Mouse (Mus musculus) CD4-positive, CD25-positive, alpha-beta regulatory T cell, adult 2 months (primary cell): Measurements from ENCODE around the gene Mapk1ip1.

Experiments
- DNase-seq: peaks from one replicate; pipeline ENCODE4 v3.0.0-alpha.2; 2012; ENCODE audit warnings: low read depth, low spot score

The Mapk1ip1 gene

GRCm38 (mm10) chr7:138845544-138846391 is at the start of gene Mapk1ip1, which contains the start of gene Ppp2r2d:
TSS of gene Mapk1ip1 (minus strand) at chr7:138846273.
TSS of gene Ppp2r2d (plus strand) at chr7:138846079.
- DNase-seq = peak; percentile 98

GRCm38 (mm10) chr7:138885365-138886289 is 39.6 kb upstream of the Mapk1ip1 start:
- DNase-seq = no peak

- no peak for DNase-seq
Measured at GRCm38 (mm10) chr7:138883724-138884123, 37.7 kb upstream of the Mapk1ip1 start.

- DNase-seq = no peak
Measured at GRCm38 (mm10) chr7:138875031-138875430, 29.0 kb upstream of the Mapk1ip1 start.

- no peak for DNase-seq
Measured at GRCm38 (mm10) chr7:138872956-138873355, 26.9 kb upstream of the Mapk1ip1 start.

- DNase-seq = no peak
Measured at GRCm38 (mm10) chr7:138868316-138868715, 22.2 kb upstream of the Mapk1ip1 start.

GRCm38 (mm10) chr7:138867286-138867685 is 21.2 kb upstream of the Mapk1ip1 start:
- DNase-seq = no peak

GRCm38 (mm10) chr7:138864776-138865175 is 18.7 kb upstream of the Mapk1ip1 start:
- no peak for DNase-seq

- no peak for DNase-seq
Measured at GRCm38 (mm10) chr7:138863950-138864572, 18.0 kb upstream of the Mapk1ip1 start.

GRCm38 (mm10) chr7:138856670-138857069 is 10.6 kb upstream of the Mapk1ip1 start:
- DNase-seq = no peak

GRCm38 (mm10) chr7:138854201-138854600 is 8.1 kb upstream of the Mapk1ip1 start:
- no peak for DNase-seq

GRCm38 (mm10) chr7:138853417-138854031 is 7.5 kb upstream of the Mapk1ip1 start:
- no peak for DNase-seq

GRCm38 (mm10) chr7:138850083-138850482 is 4.0 kb upstream of the Mapk1ip1 start:
- no peak for DNase-seq

- peak; percentile 21 for DNase-seq
Measured at GRCm38 (mm10) chr7:138848028-138848920, 2.2 kb upstream of the Mapk1ip1 start.

GRCm38 (mm10) chr7:138847316-138848027 is 1.4 kb upstream of the Mapk1ip1 start:
- peak; percentile 22 for DNase-seq

GRCm38 (mm10) chr7:138846502-138846991 is 474 bp upstream of the Mapk1ip1 start:
- DNase-seq = no peak

GRCm38 (mm10) chr7:138845111-138845510 is 962 bp downstream of the Mapk1ip1 start:
- no peak for DNase-seq

- DNase-seq = no peak
Measured at GRCm38 (mm10) chr7:138843421-138843820, 2.7 kb downstream of the Mapk1ip1 start.

- DNase-seq = peak; percentile 25
Measured at GRCm38 (mm10) chr7:138841436-138842151, 4.5 kb downstream of the Mapk1ip1 start.
